Mouse (Mus musculus) adrenal gland, postnatal 10 days (tissue): Measurements from ENCODE around the gene Jup. TPM values are rescaled to one million over a fixed set of nuclear protein-coding genes. Genes with fewer than 3 reads are reported as not detected.
A peak's percentile ranks its signal among the peaks of the same experiment; 100 is the strongest.

ENCODE experiments used
- DNase-seq: peaks from one replicate; pipeline ENCODE4 v3.0.0; 2021; ENCODE audit warnings: mixed read lengths
- total RNA-seq, 2 experiments: library from RNA; stranded (reverse); gene quantifications; 2 replicates each; pipeline ENCODE4 v1.2.3; 2021

Gene Jup
- total RNA-seq, 2 experiments from 2014 or later: 89.6 to 99.0 TPM

- peak; percentile 82 for DNase-seq
These were observed 10.7 kb upstream of the Jup start for GRCm38 (mm10) chr11:100408076-100408834.

- no peak for DNase-seq
These were observed 9.6 kb upstream of the Jup start for GRCm38 (mm10) chr11:100406995-100407705.

- no peak for DNase-seq
These were observed 8.7 kb upstream of the Jup start for GRCm38 (mm10) chr11:100406273-100406672.

- DNase-seq: no peak
These were observed 7.0 kb upstream of the Jup start for GRCm38 (mm10) chr11:100404456-100405074.

- peak; percentile 31 for DNase-seq
These were observed 6.0 kb upstream of the Jup start for GRCm38 (mm10) chr11:100403445-100404134.

- DNase-seq: no peak
These were observed 5.1 kb upstream of the Jup start for GRCm38 (mm10) chr11:100402682-100403081.

GRCm38 (mm10) chr11:100402240-100402639 lies 4.7 kb upstream of the Jup start:
- DNase-seq: no peak

GRCm38 (mm10) chr11:100400842-100401241 lies 3.3 kb upstream of the Jup start:
- DNase-seq: no peak

GRCm38 (mm10) chr11:100399727-100400538 lies 2.4 kb upstream of the Jup start:
- DNase-seq: no peak

GRCm38 (mm10) chr11:100399320-100399719 lies 1.8 kb upstream of the Jup start:
- no peak for DNase-seq

GRCm38 (mm10) chr11:100398517-100398916 lies 954 bp upstream of the Jup start:
- no peak for DNase-seq

GRCm38 (mm10) chr11:100396886-100397599 lies 520 bp downstream of the Jup start:
- DNase-seq: no peak

GRCm38 (mm10) chr11:100395861-100396631 lies 1.5 kb downstream of the Jup start:
- peak; percentile 51 for DNase-seq

- DNase-seq: peak; percentile 84
These were observed 2.4 kb downstream of the Jup start for GRCm38 (mm10) chr11:100395200-100395599.

- no peak for DNase-seq
These were observed 3.0 kb downstream of the Jup start for GRCm38 (mm10) chr11:100394353-100395074.

- no peak for DNase-seq
These were observed 3.8 kb downstream of the Jup start for GRCm38 (mm10) chr11:100393733-100394132.

GRCm38 (mm10) chr11:100392958-100393357 lies 4.6 kb downstream of the Jup start:
- DNase-seq: no peak

GRCm38 (mm10) chr11:100391884-100392345 lies 5.6 kb downstream of the Jup start:
- no peak for DNase-seq
